ENCODE assay signal across 19 mouse cellular contexts in the genomic region with DNA sequence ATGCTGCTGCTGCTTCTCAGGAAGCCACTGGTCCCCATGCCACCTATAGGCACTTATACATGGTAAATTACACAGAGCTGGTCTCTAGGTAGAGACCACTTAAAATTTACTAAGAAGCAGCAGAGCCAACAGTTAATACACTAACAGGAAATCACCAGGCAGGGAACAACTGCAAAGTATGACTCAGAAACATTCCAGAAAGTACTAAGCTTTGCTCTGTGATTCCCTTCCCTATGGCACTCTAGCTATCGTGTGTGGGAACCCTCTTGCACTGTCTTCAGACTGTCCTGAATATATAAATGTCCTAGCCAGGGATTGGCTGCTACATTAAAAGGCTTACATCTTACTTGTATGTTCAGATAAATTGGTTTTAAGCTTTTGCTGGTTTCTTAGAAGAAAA.
"Had no signal": no experiment of that assay in that cellular context is flagged by ENCODE, and none has a peak within 500 bp of the region (broad histone marks: within the 10 kb centered on the region; RNA-seq: fewer than 3 reads in every experiment).

No protein-coding gene starts in this region.

- H3K4me2 ChIP-seq: kidney, embryonic 15.5 days; liver, embryonic 13.5 days; midbrain, embryonic 11.5 days; neural tube, embryonic 12.5 days; neural tube, embryonic 15.5 days had no signal

- DNase-seq: kidney, adult 8-10 months; kidney, postnatal 10 days; kidney, postnatal 36 days; layer of hippocampus, adult 9-11 months; layer of hippocampus, postnatal 36 days; liver, embryonic 13.5 days; lung, adult 2 months; lung, postnatal 14 days; lung, postnatal 4 days; midbrain, embryonic 14.5 days; right cerebral cortex, adult 18-20 months; right cerebral cortex, postnatal 25 days; thymus, adult 18-20 months; thymus, postnatal 36 days had no signal

- H3K4me3 ChIP-seq: kidney, embryonic 15.5 days; left cerebral cortex, adult 2 months; liver, embryonic 13.5 days; neural tube, embryonic 12.5 days; neural tube, embryonic 15.5 days had no signal

- H3K27me3 ChIP-seq: kidney, embryonic 15.5 days; liver, embryonic 13.5 days; neural tube, embryonic 12.5 days; neural tube, embryonic 15.5 days had no signal
